Mouse (Mus musculus) bone marrow, adult 2 months (tissue): Measurements from ENCODE around the gene Atr. TPM values are rescaled to one million over a fixed set of nuclear protein-coding genes. Genes with fewer than 3 reads are reported as not detected.
A peak's percentile ranks its signal among the peaks of the same experiment; 100 is the strongest.

Source experiments
- H3K27ac ChIP-seq: fragments of 200-500 bp; 2 replicates; pipeline ENCODE4 v1.5.1; 2012; ENCODE audit warnings: low read depth, mild to moderate bottlenecking, control low read depth, inconsistent platforms, low read length; ENCODE audit not compliant: control insufficient read depth, poor library complexity, insufficient read depth
- H3K4me1 ChIP-seq: fragments of 200-500 bp; 2 replicates; pipeline ENCODE4 v1.6.1; 2011; ENCODE audit warnings: low read length; ENCODE audit not compliant: control insufficient read depth, insufficient read depth
- H3K4me3 ChIP-seq: fragments of 200-500 bp; replicated peaks from 2 replicates; pipeline ENCODE3; 2011; ENCODE audit warnings: mild to moderate bottlenecking, low read depth, low read length, control low read depth; ENCODE audit not compliant: control insufficient read depth
- CTCF ChIP-seq: fragments of 200-500 bp; IDR thresholded peaks from 2 replicates; pipeline ENCODE4 v1.5.1; 2011; ENCODE audit warnings: low read length, control low read depth; ENCODE audit not compliant: control insufficient read depth, insufficient read depth
- POLR2A ChIP-seq: fragments of 200-500 bp; IDR thresholded peaks from 2 replicates; pipeline ENCODE4 v1.6.1; 2011; ENCODE audit warnings: low read depth, mild to moderate bottlenecking, control low read depth, low read length, borderline replicate concordance; ENCODE audit not compliant: control insufficient read depth
- WGBS: fragments of 180-500 bp; shearing (Covaris S2); methylation state at CpG from one replicate; pipeline ENCODE4 v1.1.7; 2018; 5-methylcytosine and 5-hydroxymethylcytosine counted together
- polyA plus RNA-seq: library from polyadenylated mRNA; stranded (reverse); fragments of >200 nt; gene quantifications from 2 replicates; pipeline ENCODE4 v1.2.4, GENCODE M21; 2011; ENCODE audit warnings: low replicate concordance; ENCODE audit not compliant: missing spikeins, insufficient read depth, insufficient read length

Gene Atr
- 3.1 and 7.5 TPM in 2 replicates for polyA plus RNA-seq

DNA sequence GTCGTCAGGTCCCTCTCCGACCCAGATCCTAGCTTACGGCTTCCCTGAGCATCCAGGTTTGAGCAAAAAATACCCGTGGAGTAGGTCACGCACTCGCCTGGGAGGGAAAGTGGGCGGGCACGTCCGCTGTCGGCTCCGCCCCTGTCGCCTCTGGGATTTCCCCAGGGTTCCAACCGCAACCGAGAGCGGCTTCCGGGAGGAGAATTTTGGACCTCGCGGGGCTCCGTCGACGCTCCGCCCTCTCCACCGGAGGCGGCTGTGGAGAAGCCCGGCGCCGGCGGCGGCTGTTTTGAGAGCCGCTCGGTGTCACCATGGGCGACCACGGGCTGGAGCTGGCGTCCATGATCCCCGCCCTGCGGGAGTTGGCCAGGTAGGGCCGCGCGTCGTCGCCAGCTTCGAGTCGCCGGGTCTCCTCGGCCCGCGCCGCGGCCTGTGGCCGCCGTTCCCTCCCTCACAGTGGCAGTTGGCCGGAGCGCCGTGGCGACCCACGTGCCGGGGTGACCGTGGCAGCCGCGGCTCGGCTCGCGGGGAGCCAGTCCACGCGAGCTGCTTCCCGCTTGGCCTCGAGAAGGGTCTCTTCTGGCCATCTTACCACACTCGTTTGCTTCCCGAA, at the start of gene Atr:
TSS of gene Atr (plus strand) at position 184 of the 613 bp plus-strand sequence.
- Histone ChIP-seq H3K4me3 (peak within 1 kb of the TSS; percentile 94), H3K27ac (peak within 1 kb of the TSS; percentile 75), H3K4me1 (no peaks in the 10 kb centered on the region; the same call in none of the 2 replicates)
- under 1% methylated on average over 66 of the region's 69 CpGs for WGBS
- peak; percentile 50; the same call in 1 of the 2 replicates for TF ChIP-seq POLR2A
- TF ChIP-seq CTCF = no peak

DNA sequence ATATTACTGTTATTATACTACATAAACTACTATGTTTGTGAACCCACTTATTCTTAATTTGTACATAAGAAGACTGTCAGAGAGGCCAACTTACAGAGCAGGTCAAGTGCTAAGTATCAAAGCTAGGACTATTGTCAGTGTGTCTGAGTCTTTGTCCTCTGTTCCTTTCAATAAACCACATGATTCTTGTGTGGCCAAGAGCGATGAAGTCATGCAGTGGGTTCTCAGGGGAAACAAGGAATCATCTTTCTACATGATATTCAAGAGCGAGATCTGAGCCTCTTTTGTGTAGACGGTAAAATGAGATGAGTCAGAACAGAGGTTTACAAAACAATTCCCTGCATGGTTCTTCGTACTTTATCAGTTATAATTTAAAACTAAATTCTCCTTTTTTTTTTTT, 47.8 kb upstream of the Atr start:
- 77% methylated on average over 4 of the region's 4 CpGs for WGBS
- Histone ChIP-seq H3K4me3 (no peak overlapping the region), H3K27ac (no peak overlapping the region), H3K4me1 (no peaks in the 10 kb centered on the region)
- TF ChIP-seq POLR2A = no peak
- TF ChIP-seq CTCF = no peak

DNA sequence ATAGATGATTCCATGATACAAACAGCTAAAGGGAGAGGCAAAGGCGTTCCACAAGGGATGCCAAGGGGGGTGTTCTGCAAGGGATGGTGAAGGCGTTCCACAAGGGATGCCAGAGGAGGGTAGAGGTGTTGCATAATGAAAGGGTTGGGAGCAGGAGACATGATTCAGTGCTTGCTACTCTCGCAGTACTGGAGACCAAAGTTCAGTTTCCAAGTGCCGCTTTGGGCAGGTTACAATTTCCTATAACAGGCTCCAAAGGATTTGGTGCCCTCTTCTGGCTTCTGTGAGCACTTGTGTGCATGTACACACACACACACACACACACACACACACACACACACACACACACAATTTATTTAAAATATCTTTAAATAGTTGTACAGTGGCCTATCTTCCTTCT, 45.6 kb upstream of the Atr start:
- 81% methylated on average over 4 of the region's 4 CpGs for WGBS
- Histone ChIP-seq H3K4me3 (no peak overlapping the region), H3K4me1 (no peaks in the 10 kb centered on the region), H3K27ac (no peak overlapping the region)
- no peak for TF ChIP-seq CTCF
- no peak for TF ChIP-seq POLR2A

DNA sequence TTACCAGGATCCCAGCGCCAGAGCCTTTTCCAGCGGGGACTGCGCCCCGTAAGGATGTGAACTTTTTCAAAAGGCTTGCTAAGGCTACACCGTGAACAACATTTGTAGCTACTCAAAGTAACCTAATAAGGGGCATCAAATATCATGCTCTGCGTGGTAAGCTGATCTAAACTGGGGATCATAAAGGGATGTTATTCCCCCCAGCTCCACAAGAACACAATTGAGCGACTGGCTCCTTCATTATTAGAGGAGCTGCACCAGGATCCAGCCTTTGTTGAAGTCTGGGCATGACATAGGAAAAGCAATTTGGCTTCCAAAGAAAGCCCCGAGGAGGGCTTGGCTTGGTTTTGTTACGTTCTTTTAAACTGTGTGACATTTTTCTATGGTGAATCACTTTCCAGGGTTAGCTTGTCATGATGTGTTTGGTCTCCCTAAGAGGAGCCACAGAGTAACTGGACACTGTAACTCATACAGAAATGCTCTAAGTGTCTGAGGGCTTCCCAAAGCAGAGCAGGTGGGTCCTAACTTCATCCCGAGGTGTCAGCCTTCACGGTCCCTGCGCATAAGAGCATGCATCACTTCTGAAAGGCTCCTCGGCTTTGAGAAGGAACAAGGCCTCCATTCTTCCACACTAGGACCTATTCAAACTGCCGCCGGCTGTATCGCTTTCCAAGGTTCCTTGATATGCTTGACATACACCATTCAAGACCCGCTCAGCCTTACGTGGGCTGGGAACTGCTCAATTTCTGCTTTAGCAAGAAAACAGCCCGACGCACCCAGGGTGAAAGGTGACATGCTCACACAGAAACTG, 43.5 kb upstream of the Atr start:
- TF ChIP-seq CTCF = no peak
- TF ChIP-seq POLR2A = no peak
- no peaks in the 10 kb centered on the region for H3K4me1 ChIP-seq
- no peak overlapping the region for H3K4me3 ChIP-seq
- no peak overlapping the region for H3K27ac ChIP-seq
- 85% methylated on average over 20 of the region's 20 CpGs for WGBS

DNA sequence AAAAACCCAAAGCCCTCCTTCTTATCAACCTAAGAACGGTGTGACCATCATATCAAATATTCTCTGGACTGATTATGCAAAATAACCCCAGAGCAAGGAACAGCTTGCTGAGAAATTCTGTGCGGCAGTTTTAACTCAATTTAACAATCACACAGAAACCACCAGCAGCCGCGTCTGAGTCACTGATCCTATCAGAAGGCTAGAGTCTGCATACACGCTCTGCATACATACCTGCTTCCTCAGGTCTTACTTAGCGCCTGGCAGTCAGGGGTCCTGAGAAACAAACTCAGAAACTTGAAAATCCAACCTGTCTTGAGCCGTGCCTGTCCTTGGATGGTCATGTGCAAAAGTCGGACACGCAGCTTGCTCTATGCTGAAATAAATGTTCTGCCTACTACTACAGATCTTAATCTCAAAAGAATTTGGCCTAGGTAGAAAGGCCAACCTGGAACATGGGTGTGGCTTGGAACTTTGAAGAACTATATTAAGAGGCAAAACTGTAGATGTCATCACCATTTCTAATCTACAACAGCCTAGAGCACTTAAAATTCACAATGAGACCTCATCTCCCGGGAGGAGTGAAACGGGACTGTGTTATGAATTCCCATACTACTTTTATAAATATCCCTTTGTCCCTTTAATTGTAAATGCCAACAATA, 42.3 kb upstream of the Atr start:
- TF ChIP-seq CTCF (no peak), POLR2A (no peak)
- no peaks in the 10 kb centered on the region for H3K4me1 ChIP-seq
- H3K4me3 ChIP-seq = no peak overlapping the region
- no peak overlapping the region for H3K27ac ChIP-seq
- WGBS = 72% methylated on average over 11 of the region's 11 CpGs

DNA sequence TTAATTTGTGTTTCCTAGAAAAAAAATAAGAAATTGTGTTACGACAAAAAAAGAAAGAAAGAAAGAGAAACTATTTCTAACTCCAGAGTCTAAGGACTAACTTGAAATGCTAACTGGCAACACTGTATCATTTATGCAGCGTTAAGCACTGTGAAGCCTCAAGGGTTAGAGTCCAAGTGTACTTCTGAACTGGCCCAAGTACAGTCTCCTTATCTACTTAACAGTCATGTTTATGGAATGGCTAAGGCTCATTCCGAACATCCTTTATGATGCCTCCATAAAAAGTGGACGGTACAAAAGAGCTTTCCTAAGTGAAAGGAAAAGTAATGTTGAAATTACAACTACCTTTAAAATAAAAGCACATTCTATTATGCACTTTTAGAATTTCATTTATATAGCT, 41.7 kb upstream of the Atr start:
- 81% methylated on average over 4 of the region's 4 CpGs for WGBS
- H3K4me3 ChIP-seq = no peak overlapping the region
- TF ChIP-seq CTCF (no peak), POLR2A (no peak)
- no peak overlapping the region for H3K27ac ChIP-seq
- H3K4me1 ChIP-seq = no peaks in the 10 kb centered on the region

DNA sequence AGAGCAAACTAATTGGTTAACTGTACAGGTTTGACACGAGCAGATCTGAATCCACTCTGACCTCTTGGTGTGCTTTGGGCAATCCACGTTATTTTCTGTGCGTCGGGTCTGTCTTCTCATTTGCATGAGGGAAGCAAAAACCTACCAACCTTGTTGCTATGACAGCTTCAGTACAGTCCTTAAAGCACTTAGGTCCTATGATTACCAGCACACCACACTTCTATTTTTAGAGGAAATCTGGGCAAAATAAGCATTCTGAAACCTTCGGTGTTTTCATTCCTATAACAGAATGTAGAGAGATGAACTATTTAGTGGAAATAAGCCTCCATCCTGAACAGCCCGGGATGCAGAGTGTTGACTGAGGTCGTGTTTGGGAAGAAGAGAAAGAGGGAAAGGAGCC, 34.9 kb upstream of the Atr start:
- Histone ChIP-seq H3K4me1 (no peaks in the 10 kb centered on the region), H3K4me3 (no peak overlapping the region), H3K27ac (no peak overlapping the region)
- 70% methylated on average over 7 of the region's 7 CpGs for WGBS
- TF ChIP-seq POLR2A (no peak), CTCF (no peak)

DNA sequence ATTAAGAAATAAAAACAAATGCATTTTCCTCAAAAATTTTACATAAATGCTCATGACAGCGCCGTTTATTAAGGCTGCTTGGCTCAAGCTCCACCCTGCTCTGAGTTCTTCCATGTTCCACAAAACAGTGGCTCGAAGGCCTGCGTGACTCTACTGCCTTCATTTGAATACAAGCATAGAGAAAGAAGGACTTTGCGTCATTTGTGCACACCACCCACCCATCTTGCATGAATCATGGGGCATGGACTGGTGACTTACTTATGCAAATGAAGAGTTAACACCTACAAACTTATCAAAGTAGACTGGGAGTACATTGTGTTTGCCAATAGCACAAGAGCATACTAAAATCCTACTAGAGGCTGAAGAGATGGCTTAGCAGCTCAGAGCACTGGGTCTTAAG, 29.8 kb upstream of the Atr start:
- no peaks in the 10 kb centered on the region for H3K4me1 ChIP-seq
- no peak overlapping the region for H3K4me3 ChIP-seq
- H3K27ac ChIP-seq = no peak overlapping the region
- 80% methylated on average over 5 of the region's 5 CpGs for WGBS
- TF ChIP-seq CTCF = no peak
- no peak for TF ChIP-seq POLR2A
